Mouse (Mus musculus): ENCODE measurements around the gene 1700025G04Rik.

GRCm38 (mm10) chr1:151979803-151980456 lies 110.0 kb downstream of the 1700025G04Rik start:
- no peak for TF ChIP-seq CTCF (IDR thresholded peaks at IDR 0.05; ENCODE audit: extremely low read depth, insufficient read depth, low read length)
- TF ChIP-seq POLR2A (IDR thresholded peaks at IDR 0.05; ENCODE audit: extremely low read depth, insufficient read depth, low read length) = no peak

Data from cortical plate, adult 2 months (tissue).